Mouse (Mus musculus): ENCODE data around the gene Hist1h2ao. TPM values are rescaled to one million over a fixed set of nuclear protein-coding genes. Genes with fewer than 3 reads are reported as not detected.

The Hist1h2ao gene
- polyA plus RNA-seq, 1 experiment, result 4,119 TPM

DNA sequence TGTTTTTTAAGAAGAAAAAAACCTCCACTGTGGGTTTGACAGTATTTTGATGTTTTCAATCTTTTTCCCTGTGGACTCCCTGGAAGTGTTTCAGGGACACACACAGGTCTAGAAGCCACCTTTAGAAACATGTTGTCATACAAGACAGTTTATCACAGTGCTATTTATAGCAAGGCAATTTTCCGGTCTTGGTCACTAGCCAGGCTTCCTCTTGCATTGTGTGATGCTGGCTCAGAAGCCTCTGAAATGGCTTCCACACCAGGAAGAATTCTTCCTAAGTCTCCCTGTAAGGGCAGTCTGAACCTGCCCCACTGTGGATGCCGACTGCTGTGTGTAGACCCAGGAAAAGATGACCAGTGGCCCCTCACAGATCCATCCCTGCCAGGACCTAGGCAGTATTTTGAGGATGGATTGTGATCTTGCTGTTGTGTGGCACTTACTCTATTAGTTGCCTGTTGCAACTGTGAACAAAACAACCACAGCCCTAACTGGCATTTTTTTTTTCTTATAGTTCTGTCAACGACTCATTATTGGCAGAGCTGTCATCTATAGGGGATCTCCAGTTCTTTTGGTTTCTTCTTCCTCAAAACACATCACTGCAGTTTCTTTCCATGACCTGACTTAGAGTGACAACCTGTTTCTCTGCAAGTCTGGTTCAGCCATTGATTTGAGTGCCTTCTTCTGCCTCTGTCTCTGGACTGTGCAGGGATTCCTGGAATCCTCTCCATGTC lies 42.1 kb downstream of the Hist1h2ao start:
- TF ChIP-seq TAL1 (IDR thresholded peaks at IDR 0.05; ENCODE audit: low read length), result no peak
- no peaks in the 10 kb centered on the region for H3K9me3 ChIP-seq (ENCODE audit: control insufficient read depth, low read length)
- no peaks in the 10 kb centered on the region for H3K36me3 ChIP-seq (ENCODE audit: control insufficient read depth)
- H3K4me1 ChIP-seq (ENCODE audit: control insufficient read depth), result peaks cover 9% of the 10 kb centered on the region
- no peak overlapping the region for H3K4me3 ChIP-seq (replicated peaks)
- H3K27me3 ChIP-seq (ENCODE audit: control insufficient read depth), result no peaks in the 10 kb centered on the region

DNA sequence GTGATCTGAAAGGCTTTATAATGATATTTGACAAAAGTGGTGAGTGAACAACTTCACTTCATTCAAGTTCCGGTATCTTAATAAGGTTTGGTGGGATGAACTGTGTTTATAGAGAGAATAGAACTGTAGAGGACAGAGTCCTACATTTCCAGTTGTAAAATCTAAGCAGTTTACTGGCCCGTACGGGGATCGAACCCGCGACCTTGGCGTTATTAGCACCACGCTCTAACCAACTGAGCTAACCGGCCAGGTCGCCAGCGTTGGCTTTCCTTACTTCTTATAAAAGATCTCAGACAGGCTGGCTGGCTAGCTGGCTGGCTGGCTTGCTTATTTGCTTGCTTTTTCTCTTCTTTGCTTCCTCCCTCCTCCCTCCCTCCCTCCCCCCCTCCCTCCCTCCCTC lies 44.9 kb downstream of the Hist1h2ao start:
- peaks cover 8% of the 10 kb centered on the region for H3K4me1 ChIP-seq (ENCODE audit: control insufficient read depth)
- H3K4me3 ChIP-seq (replicated peaks), result peak overlapping the region; percentile 66
- TF ChIP-seq TAL1 (IDR thresholded peaks at IDR 0.05; ENCODE audit: low read length) (no peak), GATA1 (IDR thresholded peaks at IDR 0.05; ENCODE audit: low read length) (no peak)
- H3K9me3 ChIP-seq (ENCODE audit: control insufficient read depth, low read length), result no peaks in the 10 kb centered on the region
- H3K27me3 ChIP-seq (ENCODE audit: control insufficient read depth), result no peaks in the 10 kb centered on the region
- no peaks in the 10 kb centered on the region for H3K36me3 ChIP-seq (ENCODE audit: control insufficient read depth)

DNA sequence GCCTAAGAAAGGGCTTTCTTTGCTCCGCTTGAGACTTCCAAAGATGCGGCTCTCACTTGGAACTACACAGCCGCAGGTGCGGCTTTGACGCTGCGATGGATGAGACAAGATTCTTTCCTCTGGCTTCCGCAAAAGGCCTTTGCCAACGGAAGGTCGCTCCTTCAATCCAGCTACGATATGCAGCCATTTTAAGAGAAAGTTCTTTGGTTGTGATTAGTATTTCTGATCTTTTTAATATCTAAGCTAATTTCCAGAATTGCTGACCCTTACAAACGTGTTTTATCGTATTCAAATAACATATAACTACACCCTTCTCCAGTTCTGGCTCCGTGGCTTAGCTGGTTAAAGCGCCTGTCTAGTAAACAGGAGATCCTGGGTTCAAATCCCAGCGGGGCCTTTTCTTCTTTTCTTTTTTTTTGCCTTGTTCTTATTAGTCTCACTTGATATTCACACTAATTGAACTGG lies 45.5 kb downstream of the Hist1h2ao start:
- Histone ChIP-seq H3K9me3 (ENCODE audit: control insufficient read depth, low read length) (no peaks in the 10 kb centered on the region), H3K36me3 (ENCODE audit: control insufficient read depth) (no peaks in the 10 kb centered on the region), H3K4me3 (replicated peaks) (peak overlapping the region; percentile 66), H3K4me1 (ENCODE audit: control insufficient read depth) (peaks cover 8% of the 10 kb centered on the region), H3K27me3 (ENCODE audit: control insufficient read depth) (no peaks in the 10 kb centered on the region)
- TF ChIP-seq TAL1 (IDR thresholded peaks at IDR 0.05; ENCODE audit: low read length), result no peak
- TF ChIP-seq GATA1 (IDR thresholded peaks at IDR 0.05; ENCODE audit: low read length), result no peak

Other genes starting within 250 kb of the Hist1h2ao start
- not detected in 2 replicates for gene Olfr1364, start 228.7 kb upstream of the Hist1h2ao start, polyA plus RNA-seq (2012)
- not detected in 2 replicates for gene Olfr1362, start 196.4 kb upstream of the Hist1h2ao start, polyA plus RNA-seq (2012)
- 0.04 TPM in 1 of 2 replicates, not detected in the other for gene Olfr11, start 167.9 kb upstream of the Hist1h2ao start, polyA plus RNA-seq (2012)
- not detected in 2 replicates for gene Olfr1361, start 147.1 kb upstream of the Hist1h2ao start, polyA plus RNA-seq (2012)
- gene Olfr1360, start 133.1 kb upstream of the Hist1h2ao start, polyA plus RNA-seq (2012), result not detected in 2 replicates
- gene Olfr1359, start 112.4 kb upstream of the Hist1h2ao start, polyA plus RNA-seq (2012), result not detected in 2 replicates
- 2.0 and 7.9 TPM in 2 replicates for gene Hist1h2bl, start 94.3 kb upstream of the Hist1h2ao start, polyA plus RNA-seq (2012)
- gene Hist1h2ai, start 94.0 kb upstream of the Hist1h2ao start, polyA plus RNA-seq (2012), result 28.0 and 37.9 TPM in 2 replicates
- 27.8 and 67.4 TPM in 2 replicates for gene Hist1h3h, start 92.8 kb upstream of the Hist1h2ao start, polyA plus RNA-seq (2012)
- 1.8 and 3.9 TPM in 2 replicates for gene Hist1h2bm, start 88.4 kb upstream of the Hist1h2ao start, polyA plus RNA-seq (2012)
- 1.3 and 2.7 TPM in 2 replicates for gene Hist1h4j, start 75.4 kb upstream of the Hist1h2ao start, polyA plus RNA-seq (2012)
- 23.3 and 64.1 TPM in 2 replicates for gene Hist1h4k, start 60.0 kb upstream of the Hist1h2ao start, polyA plus RNA-seq (2012)
- gene Hist1h2ak, start 56.6 kb upstream of the Hist1h2ao start, polyA plus RNA-seq (2012), result 57.8 and 123 TPM in 2 replicates
- 2.7 and 5.2 TPM in 2 replicates for gene Hist1h2bn, start 56.3 kb upstream of the Hist1h2ao start, polyA plus RNA-seq (2012)
- gene Hist1h1b, start 29.8 kb upstream of the Hist1h2ao start, polyA plus RNA-seq (2012), result 2.6 and 5.0 TPM in 2 replicates
- 16.8 and 41.5 TPM in 2 replicates for gene Hist1h3i, start 27.1 kb upstream of the Hist1h2ao start, polyA plus RNA-seq (2012)
- gene Hist1h2an, start 23.2 kb upstream of the Hist1h2ao start, polyA plus RNA-seq (2012), result 15.8 and 41.3 TPM in 2 replicates
- 2.2 and 5.1 TPM in 2 replicates for gene Hist1h2bp, start 23.0 kb upstream of the Hist1h2ao start, polyA plus RNA-seq (2012)
- 12.6 and 20.2 TPM in 2 replicates for gene Hist1h2bq, start 268 bp upstream of the Hist1h2ao start, polyA plus RNA-seq (2012)
- gene Hist1h4m, start 1.3 kb downstream of the Hist1h2ao start, polyA plus RNA-seq (2012), result 26.4 and 43.3 TPM in 2 replicates
- gene Hist1h4n, start 21.7 kb downstream of the Hist1h2ao start, polyA plus RNA-seq (2012), result 0.78 and 5.7 TPM in 2 replicates
- gene Hist1h2ap, start 23.0 kb downstream of the Hist1h2ao start, polyA plus RNA-seq (2012), result 9,149 and 11,620 TPM in 2 replicates
- 12.4 and 21.9 TPM in 2 replicates for gene Hist1h2br, start 23.3 kb downstream of the Hist1h2ao start, polyA plus RNA-seq (2012)
- gene Zfp184, start 134.6 kb downstream of the Hist1h2ao start, polyA plus RNA-seq (2012), result not detected in 2 replicates
- gene Pom121l2, start 170.7 kb downstream of the Hist1h2ao start, polyA plus RNA-seq (2012), result not detected in 2 replicates
- not detected in 2 replicates for gene Prss16, start 199.3 kb downstream of the Hist1h2ao start, polyA plus RNA-seq (2012)
- gene Hist1h2ah, start 225.1 kb downstream of the Hist1h2ao start, polyA plus RNA-seq (2012), result 105 and 181 TPM in 2 replicates
- gene Hist1h2bk, start 225.4 kb downstream of the Hist1h2ao start, polyA plus RNA-seq (2012), result 6.1 and 13.9 TPM in 2 replicates
- 24.7 and 42.0 TPM in 2 replicates for gene Hist1h4i, start 230.9 kb downstream of the Hist1h2ao start, polyA plus RNA-seq (2012)
- gene Hist1h2ag, start 232.5 kb downstream of the Hist1h2ao start, polyA plus RNA-seq (2012), result 9.1 and 21.8 TPM in 2 replicates
- 17.0 and 19.6 TPM in 2 replicates for gene Hist1h2bj, start 232.7 kb downstream of the Hist1h2ao start, polyA plus RNA-seq (2012)

Measured in erythroblast, embryonic 14.5 days (primary cell).